Mouse (Mus musculus) liver, embryonic 15.5 days (tissue): Measurements from ENCODE around the gene Zbtb8b. TPM values are rescaled to one million over a fixed set of nuclear protein-coding genes. Genes with fewer than 3 reads are reported as not detected.
"Not testable (repeated sequence)": the region's sequence is repeated elsewhere in the genome, so short reads cannot be mapped to it uniquely, and the experiment has no call there.

Source experiments
- ATAC-seq: fragments of 200-750 bp; cut with Nextera tagmentation; 2 replicates; pipeline ENCODE4 v1.8.0; 2017; ENCODE audit warnings: moderate number of reproducible peaks, mild to moderate bottlenecking, moderate library complexity; ENCODE audit not compliant: insufficient read depth
- H3K27ac ChIP-seq: fragments of 300-500 bp; sonication (generic); replicated peaks from 2 replicates; pipeline ENCODE4 v1.5.1; 2015; ENCODE audit warnings: mild to moderate bottlenecking, inconsistent platforms
- H3K27me3 ChIP-seq: fragments of 300-500 bp; sonication (generic); 2 replicates; pipeline ENCODE4 v1.6.1; 2015; ENCODE audit warnings: mild to moderate bottlenecking, inconsistent platforms
- H3K36me3 ChIP-seq: fragments of 300-500 bp; sonication (generic); replicated peaks from 2 replicates; pipeline ENCODE4 v1.6.1; 2015; ENCODE audit warnings: moderate library complexity, mild to moderate bottlenecking, inconsistent platforms
- H3K4me1 ChIP-seq: fragments of 300-500 bp; sonication (generic); replicated peaks from 2 replicates; pipeline ENCODE4 v1.6.1; 2015; ENCODE audit warnings: inconsistent platforms
- H3K4me2 ChIP-seq: fragments of 300-500 bp; sonication (generic); 2 replicates; pipeline ENCODE4 v1.6.1; 2015; ENCODE audit warnings: moderate library complexity, mild to moderate bottlenecking, inconsistent platforms
- H3K4me3 ChIP-seq: fragments of 300-500 bp; sonication (generic); replicated peaks from 2 replicates; pipeline ENCODE4 v1.5.1; 2015; ENCODE audit warnings: mild to moderate bottlenecking, inconsistent platforms
- H3K9ac ChIP-seq: fragments of 300-500 bp; sonication (generic); 2 replicates; pipeline ENCODE4 v1.6.1; 2015; ENCODE audit warnings: moderate library complexity, mild to moderate bottlenecking, inconsistent platforms
- H3K9me3 ChIP-seq: fragments of 300-500 bp; sonication (generic); replicated peaks from 2 replicates; pipeline ENCODE4 v1.6.1; 2016; ENCODE audit warnings: inconsistent platforms
- WGBS: fragments of 180-500 bp; shearing (Covaris S2); methylation state at CpG from one replicate; pipeline ENCODE4 v1.1.7; 2015; ENCODE audit warnings: mixed read lengths; ENCODE audit not compliant: insufficient replicate concordance; 5-methylcytosine and 5-hydroxymethylcytosine counted together
- polyA plus RNA-seq: library from polyadenylated mRNA; unstranded; fragments of >200 nt; fragmentation: Nextera tagmentation; extraction: Ambion mirVana; gene quantifications from 2 replicates; pipeline ENCODE4 v1.2.1, GENCODE M21; 2015

The Zbtb8b gene
- polyA plus RNA-seq, 1 experiment from 2014 or later, result 0.79 TPM

GRCm38 (mm10) chr4:129415892-129416291 lies 24.8 kb downstream of the Zbtb8b start:
- peaks cover 4% of the 10 kb centered on the region; the same call in 1 of the 2 replicates for H3K9me3 ChIP-seq
- WGBS, result 84% methylated on average over 5 of the region's 5 CpGs
- peaks cover 36% of the 10 kb centered on the region for H3K4me1 ChIP-seq
- ATAC-seq, result no peak
- H3K27me3 ChIP-seq, result no peaks in the 10 kb centered on the region
- peak overlapping the region; percentile 69 for H3K27ac ChIP-seq
- H3K4me2 ChIP-seq, result 0 out of 2 replicates have a peak overlapping the region, but pooled peaks have one; percentile 26
- H3K36me3 ChIP-seq, result no peaks in the 10 kb centered on the region
- no peak overlapping the region for H3K4me3 ChIP-seq
- H3K9ac ChIP-seq, result no peak overlapping the region

- Histone ChIP-seq H3K36me3 (no peaks in the 10 kb centered on the region), H3K4me1 (peaks cover 13% of the 10 kb centered on the region), H3K27me3 (no peaks in the 10 kb centered on the region; the same call in 1 of the 2 replicates), H3K9me3 (peaks cover 4% of the 10 kb centered on the region; the same call in 1 of the 2 replicates), H3K4me2 (no peak overlapping the region), H3K27ac (no peak overlapping the region), H3K9ac (no peak overlapping the region), H3K4me3 (no peak overlapping the region)
- ATAC-seq, result no peak
Measured at GRCm38 (mm10) chr4:129410991-129411390, 29.7 kb downstream of the Zbtb8b start.

GRCm38 (mm10) chr4:129410532-129410931 lies 30.1 kb downstream of the Zbtb8b start:
- H3K9me3 ChIP-seq, H3K27ac ChIP-seq, H3K4me3 ChIP-seq, ATAC-seq, H3K9ac ChIP-seq, H3K36me3 ChIP-seq, H3K4me2 ChIP-seq, H3K27me3 ChIP-seq: not testable (repeated sequence)
- WGBS, result 63% methylated on average over 3 of the region's 3 CpGs
- H3K4me1 ChIP-seq, result peaks cover 12% of the 10 kb centered on the region

GRCm38 (mm10) chr4:129406447-129406846 lies 34.2 kb downstream of the Zbtb8b start:
- Histone ChIP-seq H3K27me3 (peaks cover 10% of the 10 kb centered on the region), H3K27ac (no peak overlapping the region), H3K9ac (0 out of 2 replicates have a peak overlapping the region, but pooled peaks have one; percentile 7), H3K4me2 (peak overlapping the region; percentile 67), H3K36me3 (no peaks in the 10 kb centered on the region), H3K4me3 (peak overlapping the region; percentile 42), H3K9me3 (no peaks in the 10 kb centered on the region), H3K4me1 (peaks cover 12% of the 10 kb centered on the region)
- peak; percentile 52 for ATAC-seq
- WGBS, result 3% methylated on average over 25 of the region's 25 CpGs

GRCm38 (mm10) chr4:129399813-129400212 lies 40.8 kb downstream of the Zbtb8b start:
- H3K4me2 ChIP-seq, result no peak overlapping the region
- no peaks in the 10 kb centered on the region; the same call in 1 of the 2 replicates for H3K4me1 ChIP-seq
- 61% methylated on average over 4 of the region's 4 CpGs for WGBS
- ATAC-seq, result no peak
- H3K27ac ChIP-seq, result no peak overlapping the region
- peaks cover 3% of the 10 kb centered on the region; the same call in 1 of the 2 replicates for H3K27me3 ChIP-seq
- H3K4me3 ChIP-seq, result no peak overlapping the region
- no peaks in the 10 kb centered on the region for H3K36me3 ChIP-seq
- no peaks in the 10 kb centered on the region for H3K9me3 ChIP-seq
- no peak overlapping the region for H3K9ac ChIP-seq

GRCm38 (mm10) chr4:129396960-129397359 lies 43.7 kb downstream of the Zbtb8b start:
- H3K9me3 ChIP-seq, result no peaks in the 10 kb centered on the region
- no peak overlapping the region for H3K4me2 ChIP-seq
- H3K4me3 ChIP-seq, result no peak overlapping the region
- peaks cover 9% of the 10 kb centered on the region for H3K4me1 ChIP-seq
- no peaks in the 10 kb centered on the region for H3K36me3 ChIP-seq
- no peak overlapping the region for H3K9ac ChIP-seq
- WGBS, result 70% methylated on average over 3 of the region's 3 CpGs
- H3K27ac ChIP-seq, result no peak overlapping the region
- ATAC-seq, result no peak
- no peaks in the 10 kb centered on the region for H3K27me3 ChIP-seq

GRCm38 (mm10) chr4:129394089-129394870 lies 46.4 kb downstream of the Zbtb8b start:
- no peak overlapping the region for H3K27ac ChIP-seq
- WGBS, result 48% methylated on average over 12 of the region's 12 CpGs
- H3K4me2 ChIP-seq, result no peak overlapping the region
- no peaks in the 10 kb centered on the region for H3K27me3 ChIP-seq
- ATAC-seq, result no peak
- peaks cover 9% of the 10 kb centered on the region for H3K4me1 ChIP-seq
- no peaks in the 10 kb centered on the region for H3K36me3 ChIP-seq
- no peaks in the 10 kb centered on the region for H3K9me3 ChIP-seq
- no peak overlapping the region for H3K9ac ChIP-seq
- H3K4me3 ChIP-seq, result no peak overlapping the region

- Histone ChIP-seq H3K4me3 (no peak overlapping the region), H3K27me3 (no peaks in the 10 kb centered on the region), H3K4me1 (peaks cover 28% of the 10 kb centered on the region), H3K9ac (no peak overlapping the region), H3K36me3 (no peaks in the 10 kb centered on the region), H3K27ac (no peak overlapping the region), H3K9me3 (no peaks in the 10 kb centered on the region), H3K4me2 (no peak overlapping the region)
- 75% methylated on average over 7 of the region's 7 CpGs for WGBS
- no peak for ATAC-seq
Measured at GRCm38 (mm10) chr4:129390936-129391557, 49.6 kb downstream of the Zbtb8b start.

- Histone ChIP-seq H3K9me3 (no peaks in the 10 kb centered on the region), H3K36me3 (no peaks in the 10 kb centered on the region), H3K27ac (no peak overlapping the region), H3K4me3 (no peak overlapping the region), H3K9ac (no peak overlapping the region), H3K4me1 (peaks cover 36% of the 10 kb centered on the region), H3K27me3 (no peaks in the 10 kb centered on the region), H3K4me2 (no peak overlapping the region)
- ATAC-seq, result no peak
- WGBS, result 63% methylated on average over 14 of the region's 14 CpGs
Measured at GRCm38 (mm10) chr4:129390216-129390743, 50.4 kb downstream of the Zbtb8b start.

GRCm38 (mm10) chr4:129388404-129388803 lies 52.2 kb downstream of the Zbtb8b start:
- H3K36me3 ChIP-seq, result no peaks in the 10 kb centered on the region
- no peak overlapping the region for H3K9ac ChIP-seq
- H3K9me3 ChIP-seq, result no peaks in the 10 kb centered on the region
- H3K27ac ChIP-seq, result no peak overlapping the region
- H3K4me3 ChIP-seq, result no peak overlapping the region
- 75% methylated on average over 5 of the region's 5 CpGs for WGBS
- H3K4me2 ChIP-seq, result no peak overlapping the region
- no peaks in the 10 kb centered on the region for H3K27me3 ChIP-seq
- ATAC-seq, result no peak
- H3K4me1 ChIP-seq, result peaks cover 36% of the 10 kb centered on the region

GRCm38 (mm10) chr4:129386989-129387388 lies 53.7 kb downstream of the Zbtb8b start:
- Histone ChIP-seq H3K9ac (0 out of 2 replicates have a peak overlapping the region, but pooled peaks have one; percentile 18), H3K27ac (peak overlapping the region; percentile 71), H3K4me1 (peaks cover 36% of the 10 kb centered on the region), H3K36me3 (no peaks in the 10 kb centered on the region), H3K4me2 (peak overlapping the region; percentile 43), H3K9me3 (no peaks in the 10 kb centered on the region), H3K27me3 (no peaks in the 10 kb centered on the region), H3K4me3 (no peak overlapping the region)
- 41% methylated on average over 2 of the region's 2 CpGs for WGBS
- peak; percentile 62 for ATAC-seq
